Mouse (Mus musculus) spleen, postnatal 4 days (tissue): Measurements from ENCODE around the gene Tmem150b.

ENCODE experiments used
- DNase-seq, 2 experiments: peaks; one replicate each; pipeline ENCODE4 v3.0.0; 2022; ENCODE audit warnings: low spot score in 2 of 2

The Tmem150b gene

GRCm38 (mm10) chr7:4731090-4731489 lies 6.0 kb upstream of the Tmem150b start:
- no peak for DNase-seq

DNA sequence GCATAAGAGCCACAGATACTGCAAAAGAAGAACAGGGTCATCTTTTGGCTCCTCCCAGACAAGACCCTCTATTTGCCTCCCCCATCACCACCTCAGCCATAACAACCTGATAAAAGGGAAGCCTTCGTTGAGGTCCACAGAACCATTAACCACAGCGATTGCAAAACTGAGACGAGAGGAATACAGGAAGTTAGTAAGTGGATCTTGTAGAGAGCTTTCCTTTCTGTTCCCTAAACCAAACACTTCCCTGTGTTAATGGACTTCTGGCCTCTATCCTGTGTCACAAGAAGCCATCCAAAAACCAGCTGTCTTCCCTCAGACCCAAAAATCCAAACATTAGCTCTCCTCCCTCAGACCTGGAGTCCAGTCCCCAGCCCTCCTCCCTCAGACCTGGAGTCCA lies 690 bp downstream of the Tmem150b start:
- no peak for DNase-seq

GRCm38 (mm10) chr7:4723508-4723907 lies 1.5 kb downstream of the Tmem150b start:
- DNase-seq = no peak

DNA sequence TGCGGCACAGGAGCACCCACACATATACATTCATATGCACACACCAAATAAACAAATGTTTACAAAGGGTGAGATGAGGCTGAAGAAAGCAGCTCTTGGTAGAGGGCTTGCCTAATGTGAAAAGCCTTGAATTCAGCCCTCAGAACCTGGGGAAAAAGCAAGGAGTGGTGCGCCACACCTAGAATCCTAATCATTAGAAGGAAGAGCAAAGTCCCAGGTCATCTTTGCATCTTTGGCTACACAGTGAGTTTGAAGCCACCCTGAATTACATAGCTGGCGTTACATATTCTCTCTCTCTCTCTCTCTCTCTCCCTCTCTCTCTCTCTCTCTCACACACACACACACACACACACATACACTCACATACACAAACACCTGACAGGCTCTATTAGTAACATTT lies 5.8 kb downstream of the Tmem150b start:
- DNase-seq = no peak

GRCm38 (mm10) chr7:4716955-4717354 lies 8.1 kb downstream of the Tmem150b start:
- DNase-seq = no peak

GRCm38 (mm10) chr7:4712594-4712993 lies 12.5 kb downstream of the Tmem150b start:
- no peak for DNase-seq

- peak; percentile 48 to 75 for DNase-seq
Measured at GRCm38 (mm10) chr7:4705098-4705497, 20.0 kb downstream of the Tmem150b start.

GRCm38 (mm10) chr7:4703195-4703594 lies 21.9 kb downstream of the Tmem150b start:
- DNase-seq = no peak

- DNase-seq = no peak
Measured at GRCm38 (mm10) chr7:4702334-4702733, 22.7 kb downstream of the Tmem150b start.

DNA sequence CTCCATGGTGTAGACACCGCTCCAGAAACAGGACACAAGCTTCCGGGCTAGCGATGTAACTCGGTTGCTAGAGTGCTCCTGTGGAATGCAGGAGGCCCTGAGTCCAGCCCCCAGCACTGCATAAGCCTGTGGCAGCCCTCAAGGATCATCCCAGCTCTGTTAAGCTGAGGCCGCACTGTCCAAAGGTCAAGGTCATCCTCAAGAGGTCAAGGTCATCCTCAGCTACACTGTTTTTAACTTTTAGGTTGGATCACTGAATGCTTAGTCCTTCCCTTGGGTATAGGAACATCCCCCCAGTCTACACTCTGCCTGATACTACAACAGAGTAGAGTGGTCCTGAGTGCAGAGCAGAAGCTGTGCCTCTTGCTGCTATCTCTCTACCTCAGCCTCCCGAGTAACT lies 32.0 kb downstream of the Tmem150b start:
- no peak for DNase-seq

DNA sequence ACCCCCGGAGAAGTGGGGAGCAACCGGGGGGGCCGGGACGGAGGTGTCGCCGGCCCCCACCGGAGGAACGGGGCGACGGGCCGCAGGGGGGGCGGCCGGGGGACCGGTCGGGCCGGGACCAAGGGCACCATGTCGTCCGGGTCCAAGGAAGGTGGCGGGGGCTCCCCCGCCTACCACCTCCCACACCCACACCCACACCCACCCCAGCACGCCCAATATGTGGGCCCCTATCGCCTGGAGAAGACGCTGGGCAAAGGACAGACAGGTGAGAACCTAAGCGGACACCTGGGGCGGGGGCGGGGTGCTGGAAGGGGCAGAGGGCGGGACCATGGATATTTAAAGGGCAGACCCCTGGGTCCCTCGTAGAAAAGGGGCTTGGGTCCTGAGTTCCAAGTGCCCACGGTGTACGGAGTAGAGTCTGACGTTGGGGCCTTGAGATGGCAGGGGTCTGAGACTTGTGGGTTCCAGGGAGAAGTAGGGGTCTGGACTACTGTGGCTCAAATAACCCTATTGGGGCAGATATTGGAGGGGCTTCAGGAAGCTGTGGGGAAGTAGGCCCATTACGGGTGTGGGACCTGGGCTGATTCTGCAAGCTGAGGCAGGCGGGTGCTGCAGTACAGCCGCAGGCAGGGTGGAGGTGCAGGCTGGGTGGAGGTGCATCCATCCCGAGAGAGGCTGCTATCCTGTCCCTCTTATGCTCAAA lies 33.9 kb downstream of the Tmem150b start:
- no peak for DNase-seq

DNA sequence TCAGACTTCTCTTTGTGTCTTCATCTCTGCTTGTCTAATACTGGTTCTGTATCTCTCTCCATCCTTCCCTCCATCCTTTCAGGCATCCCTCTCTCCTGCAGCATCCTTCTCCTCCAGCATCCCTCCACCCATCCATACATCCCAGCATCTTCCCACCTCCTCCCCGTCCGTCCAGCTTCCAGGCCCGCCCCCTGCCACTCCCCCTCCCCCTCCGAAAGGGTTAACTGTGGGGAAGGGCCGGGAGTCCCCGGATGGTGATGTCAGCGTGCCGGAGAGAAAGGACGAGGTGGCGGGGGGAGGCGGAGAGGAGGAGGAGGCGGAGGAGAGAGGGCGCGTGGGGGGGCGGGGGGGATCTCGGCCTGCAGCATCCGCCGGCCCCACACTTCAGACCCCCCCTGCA lies 34.7 kb downstream of the Tmem150b start, which contains the start of gene Brsk1:
Gene Brsk1, plus strand, starts transcription at position 218 of the 400 bp plus-strand sequence.
- DNase-seq = no peak

- DNase-seq = peak; percentile 95 to 97
Measured at GRCm38 (mm10) chr7:4684632-4685417, 40.2 kb downstream of the Tmem150b start, which contains the start of gene Hspbp1. TSS of gene Hspbp1 (minus strand) at chr7:4685068.

DNA sequence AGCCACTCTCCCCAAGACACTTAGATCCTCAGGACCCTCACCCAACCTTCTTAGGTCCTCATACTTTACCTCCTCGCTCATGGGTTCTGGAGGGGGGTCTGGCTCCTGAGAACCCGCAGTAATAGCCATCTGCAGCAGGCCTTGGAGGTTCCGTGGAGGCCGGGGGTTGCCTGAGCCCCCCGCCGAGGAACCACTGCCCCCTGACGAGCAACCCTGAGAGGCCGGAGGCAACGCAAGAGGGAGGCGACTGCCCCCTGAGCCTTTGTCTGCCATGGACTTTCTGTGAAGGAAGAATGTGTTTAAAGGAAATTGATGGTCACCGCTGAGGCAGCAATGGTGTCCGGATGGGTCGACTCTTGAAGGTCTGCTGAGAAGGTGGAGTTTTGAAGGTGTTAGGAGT lies 40.8 kb downstream of the Tmem150b start:
- no peak for DNase-seq

DNA sequence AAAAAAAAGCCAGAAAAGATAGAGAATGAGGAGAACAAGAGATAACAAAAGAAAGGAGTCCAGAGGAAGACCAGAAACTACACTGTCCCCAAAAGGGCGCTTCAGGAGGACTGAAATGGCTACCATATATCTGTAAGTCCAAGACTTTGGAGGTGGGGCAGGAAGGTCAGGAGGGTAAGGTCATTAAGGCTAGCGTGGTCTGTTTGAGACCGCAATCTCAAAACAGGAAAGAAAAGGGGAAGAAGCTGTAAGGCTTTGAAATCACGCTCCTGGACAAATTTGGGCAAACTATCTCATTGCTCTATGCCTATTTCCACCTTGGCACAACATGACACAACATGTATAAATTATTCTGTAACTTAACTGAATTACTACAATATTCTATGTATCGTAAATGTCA lies 41.7 kb downstream of the Tmem150b start:
- DNase-seq = no peak

DNA sequence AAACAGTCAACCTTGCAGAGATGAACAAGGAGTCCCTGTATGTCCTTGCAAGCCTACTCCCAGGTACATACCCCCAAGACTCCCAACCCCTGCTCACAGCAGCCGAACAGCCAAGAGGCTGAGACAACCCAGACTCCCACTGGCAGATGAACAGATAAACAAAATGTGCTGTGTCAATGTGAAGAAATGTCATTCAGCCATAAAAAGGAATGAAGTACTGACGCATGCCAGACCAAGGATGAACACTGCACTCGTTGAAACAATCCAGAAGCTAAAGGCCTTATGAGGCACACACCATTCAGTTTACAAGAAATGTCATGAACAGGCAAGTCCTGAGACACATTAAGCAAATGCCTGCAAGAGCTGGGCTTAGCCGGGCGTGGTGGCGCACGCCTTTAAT lies 49.8 kb downstream of the Tmem150b start:
- DNase-seq = no peak

DNA sequence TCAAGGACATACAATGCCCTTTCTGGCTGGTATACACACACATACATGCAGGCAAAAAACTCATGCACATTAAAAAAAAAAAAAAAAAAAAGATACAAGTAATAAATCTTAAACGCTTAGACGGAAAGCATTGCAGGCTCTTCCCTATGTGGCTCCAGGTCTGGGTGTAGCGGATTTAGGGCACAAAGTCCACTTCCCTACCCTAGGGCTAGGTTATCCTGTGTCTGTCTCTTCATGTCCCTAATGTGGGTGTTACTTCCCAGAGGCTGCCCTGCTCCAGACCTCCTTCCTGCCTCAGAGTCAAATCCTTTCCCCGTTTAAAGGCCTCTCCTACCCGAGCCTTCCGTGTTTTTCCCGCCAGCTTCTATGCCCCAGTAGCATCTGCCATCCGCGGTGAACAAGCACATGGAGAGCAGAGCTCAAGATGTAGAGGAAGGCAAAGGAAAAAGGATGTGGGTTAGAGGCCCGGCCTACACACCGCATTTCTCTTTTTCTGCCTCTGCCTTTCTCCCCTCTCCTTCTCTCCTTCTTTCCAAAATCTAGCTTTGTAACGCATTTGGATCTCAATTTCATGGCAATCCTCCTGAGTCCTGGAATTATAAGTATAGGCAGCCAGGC lies 50.8 kb downstream of the Tmem150b start:
- DNase-seq = no peak

DNA sequence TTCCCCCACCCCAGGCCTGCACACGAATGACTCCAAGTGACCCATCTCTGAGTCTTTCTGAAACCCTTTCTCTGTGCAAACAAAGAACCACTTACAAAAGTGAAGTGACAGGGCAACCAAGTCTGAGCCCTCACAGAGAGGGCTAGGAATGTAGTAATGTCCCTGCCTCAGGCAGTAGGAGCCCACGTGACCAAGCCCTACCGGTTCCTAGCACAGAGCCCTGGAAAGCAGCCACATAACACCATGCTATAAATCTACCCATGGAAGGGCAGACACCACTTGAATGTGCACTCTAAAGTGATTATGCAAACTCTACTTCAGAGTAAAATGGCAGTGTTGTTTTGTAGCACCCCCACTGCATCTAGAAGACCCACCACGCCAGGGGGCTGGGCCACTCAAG lies 53.1 kb downstream of the Tmem150b start:
- no peak for DNase-seq

DNA sequence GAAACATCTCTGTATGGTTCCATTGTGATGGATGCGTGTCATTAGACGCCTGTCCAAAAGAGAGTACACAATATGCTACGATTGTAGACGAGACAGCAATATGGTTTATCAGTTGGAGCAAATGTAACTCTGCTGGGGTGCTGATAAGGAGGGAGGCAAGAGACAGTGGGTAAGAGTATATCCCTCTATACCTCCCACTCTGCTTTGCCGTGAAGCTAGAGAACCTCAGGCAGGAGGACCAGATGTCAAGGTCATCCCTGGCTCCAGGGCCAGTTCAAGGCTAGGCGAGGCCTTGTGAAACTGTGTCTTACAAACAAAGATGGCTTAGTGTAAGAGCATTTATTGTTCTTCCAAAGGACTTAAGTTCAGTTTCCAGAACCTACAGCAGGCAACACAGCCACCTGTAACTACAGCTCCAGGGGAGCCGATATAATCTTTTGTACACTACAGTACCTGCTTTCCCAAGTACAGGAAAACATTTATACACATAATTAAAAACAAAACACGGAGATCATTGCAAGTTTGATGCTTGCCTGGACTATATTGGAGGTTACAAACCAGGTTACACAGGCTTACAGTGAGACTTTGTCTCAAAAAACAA lies 54.3 kb downstream of the Tmem150b start:
- peak in 1 of 2 experiments; percentile 37 for DNase-seq

DNA sequence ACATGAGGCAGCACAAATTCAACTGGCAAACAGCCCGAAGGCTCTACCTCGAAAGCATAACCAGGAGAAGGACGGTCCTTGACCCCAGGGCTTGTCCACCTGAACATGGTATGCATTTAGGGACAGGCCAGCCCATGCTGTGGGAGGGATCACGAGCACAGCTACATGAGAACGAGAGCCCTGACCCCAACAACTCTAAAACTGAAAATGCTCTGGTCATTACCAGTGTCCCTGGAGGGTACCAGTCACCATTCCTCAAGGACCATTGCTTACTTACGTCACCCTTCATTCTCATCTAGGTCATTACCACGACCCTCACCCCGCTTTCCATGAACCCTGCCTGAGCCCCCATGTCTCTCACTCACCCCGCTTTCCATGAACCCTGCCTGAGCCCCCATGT lies 55.9 kb downstream of the Tmem150b start:
- peak in 1 of 2 experiments; percentile 54 for DNase-seq

GRCm38 (mm10) chr7:4668506-4668905 lies 56.5 kb downstream of the Tmem150b start:
- peak in 1 of 2 experiments; percentile 53 for DNase-seq

GRCm38 (mm10) chr7:4666871-4667270 lies 58.2 kb downstream of the Tmem150b start:
- peak in 1 of 2 experiments; percentile 41 for DNase-seq
